Mouse (Mus musculus): ENCODE results near the gene Rps10.

Rps10 gene

DNA sequence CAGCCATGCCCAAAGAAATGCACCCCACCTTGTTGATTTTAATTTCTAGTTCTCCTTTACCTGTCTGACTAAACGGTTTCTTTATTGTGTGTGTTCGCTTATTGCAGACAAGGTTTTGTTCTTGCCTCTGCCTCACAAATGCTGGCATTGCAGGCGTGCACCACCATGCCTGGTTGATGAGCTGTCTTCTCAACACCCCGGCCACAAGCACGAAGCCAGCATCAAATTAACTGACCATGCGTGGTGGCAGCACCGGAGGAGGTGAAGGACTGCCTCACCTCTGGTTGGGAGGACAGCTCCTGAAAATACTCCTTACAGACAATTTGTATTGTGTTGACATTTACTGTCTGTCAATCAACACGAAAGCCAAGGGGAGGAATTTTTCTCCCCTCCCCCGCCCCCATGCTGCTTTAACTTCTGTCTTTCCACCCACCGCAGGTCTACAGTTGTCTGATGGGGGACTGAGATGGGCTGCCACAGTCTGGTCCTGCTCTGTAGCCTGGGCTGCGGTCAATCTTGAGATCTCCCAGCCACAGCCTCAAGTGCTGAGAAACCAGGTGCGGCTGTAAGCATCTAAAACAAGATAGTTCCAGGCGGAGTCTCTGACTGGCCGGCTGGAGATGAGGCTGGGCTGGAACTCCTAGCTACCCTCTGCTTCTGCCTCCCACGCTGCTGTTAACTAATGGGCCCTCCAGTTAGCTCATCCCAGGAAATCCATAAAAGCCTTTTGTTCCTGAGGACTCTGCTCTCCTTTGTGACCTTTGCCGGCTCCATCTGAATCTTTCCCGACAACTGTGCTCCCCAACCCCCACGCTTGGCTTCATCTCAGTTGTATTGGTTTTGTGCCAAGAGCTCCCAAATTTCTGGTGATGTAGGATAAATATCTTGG lies at the start of gene Rps10:
TSS of gene Rps10 (minus strand) at position 538 of the 889 bp plus-strand sequence.
- no peak for DNase-seq

DNA sequence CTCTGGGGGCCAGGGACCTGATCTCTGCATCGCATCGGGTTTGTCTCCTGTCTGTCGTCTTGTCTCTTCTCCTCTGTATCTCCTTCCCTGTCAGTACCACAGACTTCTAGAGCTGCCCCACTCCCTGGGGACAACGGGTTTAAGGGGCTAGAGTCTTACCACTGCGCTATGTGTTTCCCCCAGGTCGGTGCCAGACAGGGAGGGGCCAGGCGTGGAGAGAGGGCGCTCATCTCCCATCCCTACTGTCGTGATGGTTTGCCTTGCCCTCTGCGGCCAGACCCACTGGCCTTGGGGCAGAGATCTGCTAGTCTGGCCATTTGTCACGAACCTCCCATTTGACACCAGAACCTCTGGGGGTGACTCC lies 49.1 kb upstream of the Rps10 start:
- DNase-seq: no peak

DNA sequence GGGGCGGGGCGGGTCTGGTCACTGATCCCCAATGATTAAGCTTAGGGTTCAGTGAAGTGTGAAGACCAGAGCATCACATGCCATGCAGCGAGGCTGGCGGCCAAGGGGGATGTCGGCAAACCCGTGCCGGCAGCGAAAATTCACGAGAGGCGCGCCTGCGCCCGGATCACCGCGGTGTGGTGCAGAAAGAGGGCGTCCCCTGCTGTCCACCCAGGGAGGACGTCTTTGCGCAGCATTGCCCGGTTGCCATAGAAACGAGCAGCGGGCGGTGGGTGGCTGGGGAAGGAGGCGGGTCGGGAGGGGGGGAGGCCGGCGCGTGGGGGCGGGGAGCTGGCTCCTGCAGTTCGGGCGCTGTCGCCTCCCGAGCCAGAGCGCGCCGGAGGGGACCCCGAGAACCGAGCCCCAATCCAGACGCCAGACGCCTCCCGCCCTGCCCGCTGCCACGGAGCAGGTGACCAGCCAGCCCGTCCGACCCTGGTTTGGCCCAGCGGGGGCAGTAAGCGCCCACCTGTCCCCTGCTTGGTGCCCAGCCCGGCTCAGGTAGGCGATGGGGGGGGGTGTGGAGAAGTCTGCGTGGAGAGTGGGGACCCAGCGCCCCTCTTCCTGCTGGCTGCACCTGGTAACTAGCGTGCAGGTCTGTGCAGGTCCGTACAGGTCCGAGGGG lies 48.5 kb upstream of the Rps10 start:
- DNase-seq: peak in 1 of 2 experiments; percentile 24

DNA sequence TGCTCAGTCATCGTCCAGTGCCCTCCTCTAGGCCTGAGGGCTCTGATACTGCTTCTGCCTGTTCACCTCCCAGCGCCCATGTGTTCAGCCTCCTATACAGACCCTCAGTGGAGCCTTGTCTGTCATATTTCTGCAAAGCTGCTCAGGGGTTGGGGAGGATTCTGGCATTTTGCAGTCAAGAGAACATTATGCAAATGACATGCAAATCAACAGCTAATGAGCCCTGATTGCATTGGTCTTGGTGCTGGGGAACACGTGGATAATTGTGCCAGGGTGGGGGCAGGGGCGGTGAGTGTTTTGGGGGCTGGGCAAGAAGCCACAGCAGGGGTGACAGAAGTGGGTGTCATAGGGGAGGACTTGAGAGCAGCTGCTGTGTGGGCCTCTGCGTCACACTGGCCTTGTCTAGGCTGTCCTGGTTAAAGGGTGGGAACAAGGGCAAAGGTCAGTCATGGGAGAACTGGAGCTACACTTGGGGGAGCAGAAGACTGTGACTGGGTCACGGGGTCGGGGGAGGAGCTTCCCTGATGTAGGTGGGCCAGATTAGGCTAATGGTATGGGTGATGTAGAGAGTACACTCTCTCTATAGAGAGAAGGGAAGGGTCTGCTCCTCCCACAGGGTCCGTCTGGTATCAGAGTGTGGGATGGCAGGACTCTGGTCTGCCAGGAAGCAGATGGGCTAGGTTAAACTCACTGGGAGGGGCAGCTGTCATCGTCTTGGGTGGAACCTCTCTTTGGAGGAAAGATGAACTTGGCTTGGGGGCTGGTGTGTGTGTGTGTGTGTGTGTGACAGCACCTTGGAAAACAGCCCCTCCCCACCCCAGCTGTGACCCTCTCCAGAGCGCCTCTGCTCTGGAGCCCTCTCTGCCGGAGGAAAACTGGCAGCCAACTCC lies 42.7 kb upstream of the Rps10 start:
- no peak for DNase-seq

DNA sequence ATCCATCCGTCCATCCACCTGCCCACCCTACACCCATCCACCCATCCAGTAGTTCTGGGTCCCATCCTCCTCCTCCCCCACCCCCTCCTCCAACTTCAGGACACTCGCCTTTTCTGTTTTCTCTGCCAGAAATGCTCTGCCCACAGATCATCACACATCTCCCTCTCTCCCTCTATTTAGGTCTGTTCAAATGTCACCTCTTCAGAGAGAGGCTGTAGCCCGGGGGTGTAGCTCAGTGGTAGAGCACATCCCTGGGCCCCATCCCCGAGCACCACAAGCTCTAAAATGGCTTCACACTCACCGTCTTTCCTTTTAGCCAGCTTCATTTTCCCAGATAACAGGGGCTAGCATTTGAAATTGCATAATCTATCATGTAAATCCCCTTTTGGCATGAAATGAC lies 41.3 kb upstream of the Rps10 start:
- DNase-seq: no peak

DNA sequence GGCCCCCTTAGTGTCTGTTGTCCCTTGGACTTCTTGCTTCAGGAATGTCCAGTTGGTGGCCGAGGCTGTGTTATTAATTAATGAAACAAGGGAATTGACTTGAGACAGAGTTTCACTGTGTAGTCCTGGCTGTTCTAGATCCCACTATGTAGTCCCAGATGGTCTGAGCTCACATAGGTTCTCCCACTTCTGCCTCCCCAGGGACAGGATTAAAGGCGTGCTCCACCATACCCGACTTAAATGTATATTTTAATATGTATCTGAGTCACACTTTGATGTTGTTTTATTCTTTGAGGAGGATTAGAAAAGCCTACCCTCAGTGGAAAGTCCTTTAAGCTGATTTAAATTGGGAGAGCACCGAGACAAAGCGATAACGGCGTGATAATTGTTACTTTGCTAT lies 39.8 kb upstream of the Rps10 start:
- no peak for DNase-seq

DNA sequence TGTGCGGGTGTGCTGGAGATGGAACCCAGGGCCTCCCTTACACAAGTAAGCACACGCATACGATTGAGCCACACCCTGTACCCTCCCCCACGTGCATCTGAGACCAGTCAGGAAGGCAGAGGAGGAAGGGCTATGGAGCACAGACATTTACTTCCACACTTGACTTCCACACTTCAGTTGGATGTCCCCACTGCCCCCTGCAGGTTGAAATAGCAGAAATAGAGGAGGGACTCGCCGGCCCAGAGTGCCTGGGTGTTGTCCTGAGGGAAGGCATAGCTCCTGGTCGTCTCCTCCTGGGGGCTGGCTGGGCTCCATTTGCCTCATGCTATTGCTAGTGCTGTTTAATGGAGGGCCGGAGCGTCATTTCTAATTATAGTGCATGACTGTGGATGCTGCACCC lies 39.0 kb upstream of the Rps10 start:
- DNase-seq: no peak

DNA sequence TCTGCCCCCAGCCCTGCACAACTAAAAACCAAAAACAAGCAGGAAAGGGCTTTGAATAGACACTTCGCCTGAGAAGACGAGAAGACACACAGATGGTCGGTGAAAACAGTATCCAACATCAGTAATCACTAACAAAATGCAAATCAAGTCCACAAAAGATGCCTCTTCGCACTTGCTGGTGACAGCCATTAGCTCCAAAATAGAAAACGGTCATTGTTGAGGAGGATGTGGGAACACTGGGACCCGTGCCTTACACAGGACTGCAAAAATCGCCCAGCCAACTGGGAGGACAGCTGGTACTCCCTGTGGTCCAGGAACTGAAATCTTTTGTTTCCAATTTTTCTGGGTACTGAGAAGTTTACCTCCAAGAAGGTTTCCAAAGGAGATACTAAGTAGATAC lies 37.5 kb upstream of the Rps10 start:
- no peak for DNase-seq

DNA sequence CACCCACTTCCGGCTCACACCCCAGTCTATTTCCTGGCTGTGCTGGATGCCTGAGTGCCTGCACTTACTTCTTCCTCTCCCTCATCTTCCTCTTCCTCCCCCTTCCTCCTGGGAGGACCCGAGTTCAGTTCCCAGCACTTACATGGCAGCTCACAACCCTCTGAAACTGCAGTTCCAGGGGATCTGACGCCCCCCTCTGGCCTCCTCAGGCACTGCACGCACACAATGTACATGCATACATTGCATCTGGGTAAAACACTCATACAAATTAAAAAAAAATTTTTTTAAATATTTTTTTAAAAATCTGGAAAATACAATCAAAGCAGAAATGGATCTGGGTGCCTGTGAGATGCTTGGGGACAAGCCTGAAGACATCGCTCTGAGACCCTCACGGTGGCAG lies 35.3 kb upstream of the Rps10 start:
- no peak for DNase-seq

DNA sequence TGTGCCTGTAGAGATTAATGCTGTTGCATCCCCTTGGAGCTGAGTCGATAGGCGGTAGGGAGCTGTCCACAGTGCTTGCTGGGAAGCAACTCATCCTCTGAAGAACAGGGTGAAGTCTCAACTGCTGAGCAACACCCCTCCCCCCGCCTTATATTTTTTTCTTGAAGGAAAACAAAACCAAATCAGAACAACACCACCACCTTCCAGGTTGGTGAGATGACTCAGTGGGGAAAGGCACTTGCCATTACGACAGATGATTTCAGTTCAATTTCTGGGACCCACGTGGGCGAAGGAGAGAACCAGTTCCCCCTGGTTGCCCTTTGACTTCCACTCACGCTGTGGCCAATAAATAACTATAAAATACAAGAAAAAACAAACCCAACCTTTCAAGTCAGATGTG lies 22.3 kb upstream of the Rps10 start:
- no peak for DNase-seq

DNA sequence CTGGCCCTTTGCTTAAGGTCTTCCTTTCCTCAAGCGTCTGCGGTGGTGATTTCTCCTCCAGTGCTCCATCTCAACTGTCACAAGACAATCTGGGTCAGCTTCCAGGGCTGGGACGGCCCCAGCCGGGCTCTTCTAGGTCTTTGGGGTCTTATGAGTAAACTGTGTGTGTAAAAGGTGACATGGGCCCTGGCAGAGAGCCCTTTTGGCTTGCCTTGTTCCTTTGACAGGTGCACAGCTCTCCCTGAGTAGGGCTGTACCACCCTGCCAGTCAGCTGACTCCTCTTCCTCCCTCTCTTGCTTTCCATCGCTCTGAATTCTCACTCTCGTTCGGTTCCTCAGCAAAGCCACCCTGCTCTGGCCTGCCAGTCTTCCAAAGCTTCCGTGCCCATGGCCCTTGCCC lies 20.7 kb upstream of the Rps10 start:
- no peak for DNase-seq

DNA sequence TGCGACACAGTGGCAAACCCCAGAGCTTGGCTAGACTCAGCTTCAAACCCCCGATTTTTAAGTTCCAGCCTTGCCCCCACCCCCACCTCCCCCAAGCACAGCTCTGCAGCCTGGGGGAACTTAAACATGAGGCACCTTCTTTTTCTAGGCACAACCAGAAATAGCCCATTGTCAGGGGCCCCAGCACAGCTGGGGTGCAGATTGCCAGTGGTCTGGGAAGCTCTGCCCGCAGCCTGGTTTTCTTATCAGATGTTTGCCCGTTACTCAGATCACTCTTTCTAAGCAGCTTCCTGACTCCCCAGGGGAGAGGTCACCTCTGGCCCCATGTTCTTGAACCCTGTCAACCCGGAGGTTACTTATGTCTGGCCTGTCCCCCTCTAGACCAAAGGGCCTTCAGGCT lies 19.9 kb upstream of the Rps10 start:
- no peak for DNase-seq

DNA sequence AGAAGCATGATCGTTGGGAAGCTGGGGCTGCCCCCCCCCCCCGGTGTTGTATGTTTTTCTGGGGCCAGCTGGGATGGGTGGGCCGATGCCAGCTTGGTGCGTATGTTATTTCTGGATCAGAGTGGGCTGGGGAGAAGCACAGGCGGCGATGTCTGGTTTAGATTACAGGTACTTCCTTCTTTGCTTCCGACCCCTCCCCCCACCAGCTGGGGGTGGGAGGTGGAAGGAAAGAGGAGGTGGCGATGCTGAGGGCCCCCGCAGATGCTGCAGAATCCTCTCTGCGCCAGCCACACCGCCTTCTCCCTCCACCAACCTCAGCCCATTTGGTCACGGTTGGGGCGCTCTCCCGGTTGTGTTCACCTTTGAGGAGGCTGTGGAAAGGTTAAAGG lies 19.5 kb upstream of the Rps10 start:
- DNase-seq: no peak

DNA sequence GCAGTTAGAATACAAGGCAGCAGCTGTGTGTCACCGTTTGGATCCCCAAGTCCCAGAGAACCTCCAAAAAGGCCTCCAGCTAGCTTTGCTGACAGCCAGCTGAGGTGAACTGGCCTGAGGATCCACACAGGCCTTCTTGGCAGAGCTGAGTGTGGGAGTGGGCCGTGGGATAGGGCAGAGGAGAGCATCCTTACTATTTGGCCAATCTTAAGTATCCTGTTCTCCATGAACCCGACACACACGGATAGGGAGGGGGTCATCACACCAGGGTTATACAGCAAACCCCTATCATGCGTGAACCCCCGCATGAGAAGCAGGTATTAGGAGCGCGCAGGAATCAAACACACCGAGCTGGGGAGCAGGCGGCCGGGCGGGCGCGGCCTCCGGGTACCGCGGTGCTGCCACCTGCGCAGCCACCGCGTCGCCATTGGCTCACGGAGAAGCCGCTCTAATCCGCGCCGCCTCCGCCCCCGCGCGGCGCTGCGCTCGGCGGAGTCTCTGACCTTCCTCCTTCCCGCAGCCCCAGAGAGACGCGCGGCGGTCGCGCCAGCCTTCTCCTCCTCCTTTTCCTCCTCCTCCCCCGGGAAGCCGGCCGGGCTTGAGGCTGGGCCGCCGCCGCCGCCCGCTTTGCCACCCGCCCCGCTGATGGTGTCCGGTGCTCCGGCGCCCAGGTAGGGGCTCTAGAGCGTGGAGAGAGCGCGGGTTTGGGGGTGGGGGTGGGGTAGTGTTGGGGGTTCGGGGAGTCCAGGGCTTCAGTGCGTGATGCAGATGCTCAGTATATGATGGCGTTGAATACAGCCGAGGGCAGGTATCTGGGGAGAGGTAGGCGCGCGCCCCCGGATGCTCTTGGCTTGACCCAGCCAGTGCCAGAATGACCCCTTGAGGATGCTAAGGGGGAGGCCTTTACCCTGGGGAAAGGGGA lies 18.9 kb upstream of the Rps10 start, which contains the start of gene Pacsin1:
TSS of gene Pacsin1 (plus strand) at position 421 of the 922 bp plus-strand sequence.
- peak in 1 of 2 experiments; percentile 13 for DNase-seq

DNA sequence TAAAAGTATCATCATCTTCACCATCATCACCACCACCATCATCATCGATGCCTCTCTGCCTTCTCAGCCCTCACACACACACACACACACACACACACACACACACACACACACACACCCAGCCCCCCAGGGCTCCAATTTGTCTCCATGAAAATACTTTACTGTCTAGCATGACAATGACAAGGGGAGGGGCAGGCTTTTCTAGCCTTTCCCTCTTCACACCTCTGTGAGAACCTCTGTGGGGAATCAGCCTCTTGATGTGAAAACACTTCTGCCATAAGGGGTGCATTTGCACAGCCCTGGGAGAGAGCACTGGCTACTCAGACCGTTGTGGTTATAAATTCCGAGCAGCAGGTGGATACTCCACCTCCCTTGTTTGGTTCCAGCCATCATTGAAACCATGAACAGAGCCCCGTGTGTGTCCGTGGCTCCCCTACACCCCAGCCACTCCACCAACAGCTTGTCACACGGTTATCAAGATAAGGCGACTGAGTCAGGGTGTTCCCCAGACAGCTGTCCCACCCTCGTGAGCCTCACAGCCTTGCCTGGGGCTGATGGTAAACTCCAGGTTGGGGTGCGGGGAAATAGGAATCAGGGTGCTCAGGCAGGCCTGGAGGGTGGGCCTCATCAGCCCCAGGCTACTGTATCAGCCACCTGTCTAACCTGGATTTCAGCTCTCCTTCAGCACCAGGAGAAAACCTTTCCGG lies 16.9 kb upstream of the Rps10 start:
- no peak for DNase-seq

DNA sequence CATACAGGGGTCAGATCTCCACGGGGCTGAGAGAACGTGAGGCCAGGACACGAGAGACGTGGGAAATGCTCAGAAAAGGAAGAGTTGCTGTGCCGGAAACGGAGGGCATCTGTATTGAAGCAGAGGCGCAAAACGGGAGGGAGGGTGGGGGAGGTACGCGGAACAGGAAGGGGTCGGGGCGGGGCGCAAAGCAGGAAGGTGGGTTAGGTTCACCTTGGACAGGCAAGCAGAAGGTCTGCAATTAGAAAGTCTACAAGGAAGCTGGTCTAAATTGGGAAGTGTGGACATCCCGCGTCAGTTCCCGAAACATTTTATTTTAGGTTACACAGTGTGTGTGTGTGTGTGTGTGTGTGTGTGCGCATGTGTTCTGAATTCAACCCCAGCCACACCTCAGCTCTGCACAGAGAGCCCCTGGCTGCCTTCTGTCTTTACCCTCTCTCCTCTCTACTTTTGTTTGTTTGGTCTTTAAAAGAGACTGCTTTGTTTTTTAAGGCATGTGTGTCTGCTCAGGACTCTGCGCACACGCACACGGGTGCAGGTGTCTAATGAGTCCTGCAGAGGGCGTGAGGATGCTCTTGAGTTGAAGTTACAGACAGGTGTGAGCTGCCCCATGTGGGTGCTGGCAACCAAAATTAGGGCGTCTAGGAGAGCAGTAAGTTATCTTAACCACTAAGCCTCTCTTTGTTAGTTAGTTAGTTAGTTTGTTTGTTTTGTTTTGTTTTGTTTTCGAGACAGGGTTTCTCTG lies 15.7 kb upstream of the Rps10 start:
- no peak for DNase-seq

DNA sequence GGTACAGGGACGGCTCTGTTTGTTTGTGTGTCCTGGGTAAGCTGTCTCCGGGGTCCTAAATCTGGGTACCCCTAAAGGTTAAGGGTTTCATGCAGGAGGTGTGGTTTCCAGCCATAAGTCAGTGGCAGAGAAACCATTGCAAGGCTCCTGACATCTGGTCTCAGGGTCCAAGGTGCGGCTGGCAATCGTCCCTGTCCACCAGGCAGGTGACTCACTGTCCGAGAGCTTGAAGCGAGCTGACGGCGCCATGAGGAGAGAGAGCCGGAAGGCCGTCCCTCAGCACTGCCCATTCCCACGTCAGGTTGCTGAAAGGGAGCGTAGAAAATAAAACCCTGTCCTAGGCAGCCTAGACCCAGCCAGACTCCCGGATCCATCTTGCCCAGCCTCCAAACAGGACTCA lies 14.1 kb upstream of the Rps10 start:
- no peak for DNase-seq

DNA sequence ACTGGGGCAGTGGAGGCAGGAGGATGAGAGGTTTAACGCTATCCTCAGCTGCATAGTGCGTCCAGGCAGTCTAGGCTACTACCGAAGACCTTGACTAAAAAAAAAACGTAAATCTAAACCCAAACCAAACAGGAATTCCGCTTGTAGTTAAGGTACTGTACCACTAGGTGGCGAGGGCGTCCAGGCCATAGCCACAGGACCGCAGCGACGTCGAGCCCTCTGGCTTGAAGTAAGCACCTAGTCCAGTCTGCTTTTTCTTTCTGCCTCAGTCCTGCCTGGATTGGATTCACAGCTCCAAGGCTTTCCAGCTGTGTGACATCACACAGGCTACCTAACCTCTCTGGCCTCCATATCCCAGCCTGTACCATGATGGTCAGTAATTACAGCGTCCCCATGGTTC lies 13.7 kb upstream of the Rps10 start:
- peak; percentile 39 to 61 for DNase-seq

DNA sequence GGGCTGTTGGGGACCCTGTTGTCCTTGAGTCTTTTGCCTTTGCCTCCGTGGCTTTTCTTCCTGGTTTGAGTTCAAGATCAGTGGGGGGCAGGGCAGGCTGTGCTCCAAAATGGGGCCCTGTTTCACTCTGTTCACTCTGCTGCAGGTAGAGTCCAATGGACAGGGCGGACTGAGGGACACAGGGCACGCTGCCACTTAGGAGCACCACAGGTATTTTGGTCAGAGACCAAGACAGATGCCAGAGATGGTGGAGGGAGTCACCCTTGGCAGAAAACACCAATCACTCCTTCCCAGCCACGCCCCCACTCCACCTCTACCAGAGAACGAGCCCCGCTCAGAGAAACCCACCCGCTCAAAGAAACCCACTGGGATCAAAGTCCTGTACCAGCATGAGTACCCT lies 9.3 kb upstream of the Rps10 start:
- DNase-seq: no peak

DNA sequence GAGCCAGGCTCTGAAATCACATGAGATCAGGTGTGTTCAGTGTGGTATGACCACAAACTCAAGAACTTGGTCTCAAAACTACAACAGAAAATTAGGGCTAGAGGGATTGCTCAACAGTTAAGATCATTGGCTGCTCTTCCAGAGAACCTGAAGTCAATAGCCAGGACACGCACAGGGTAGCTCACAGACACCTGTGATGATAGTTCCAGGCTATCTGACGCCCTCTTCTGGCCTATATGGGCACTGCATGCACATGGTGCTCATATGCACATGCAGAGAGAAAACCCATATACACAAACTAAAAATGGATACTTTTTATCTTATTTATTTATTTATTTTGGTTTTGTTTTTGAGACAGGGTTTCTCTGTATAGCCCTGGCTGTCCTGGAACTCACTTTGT lies 8.1 kb upstream of the Rps10 start:
- no peak for DNase-seq

DNA sequence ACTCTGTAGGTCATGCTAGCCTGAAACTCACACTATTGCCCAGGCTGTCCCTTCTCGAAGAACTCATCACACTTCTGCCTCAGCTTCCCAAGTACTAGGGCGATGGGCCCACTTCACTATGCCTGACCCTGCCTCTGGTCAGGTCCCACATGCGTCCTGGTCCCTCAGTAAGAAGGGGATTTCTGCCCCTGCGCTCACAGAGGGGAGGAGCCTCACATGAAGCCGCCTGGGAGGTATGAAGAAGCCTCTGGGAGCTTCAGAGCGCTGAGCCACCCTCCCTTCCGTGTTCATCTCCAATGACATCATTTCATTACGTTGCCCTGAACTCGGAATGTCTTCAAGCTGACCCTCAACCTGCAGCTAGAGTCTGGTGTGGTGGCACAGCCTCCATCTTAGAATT lies 7.3 kb upstream of the Rps10 start:
- DNase-seq: no peak

All from lung, adult 18-20 months (tissue).